Mouse (Mus musculus): ENCODE results near the gene Zmpste24. TPM values are rescaled to one million over a fixed set of nuclear protein-coding genes. Genes with fewer than 3 reads are reported as not detected.
A peak's percentile ranks its signal among the peaks of the same experiment; 100 is the strongest.

The Zmpste24 gene
- polyA plus RNA-seq, 1 experiment, result 10.4 TPM

DNA sequence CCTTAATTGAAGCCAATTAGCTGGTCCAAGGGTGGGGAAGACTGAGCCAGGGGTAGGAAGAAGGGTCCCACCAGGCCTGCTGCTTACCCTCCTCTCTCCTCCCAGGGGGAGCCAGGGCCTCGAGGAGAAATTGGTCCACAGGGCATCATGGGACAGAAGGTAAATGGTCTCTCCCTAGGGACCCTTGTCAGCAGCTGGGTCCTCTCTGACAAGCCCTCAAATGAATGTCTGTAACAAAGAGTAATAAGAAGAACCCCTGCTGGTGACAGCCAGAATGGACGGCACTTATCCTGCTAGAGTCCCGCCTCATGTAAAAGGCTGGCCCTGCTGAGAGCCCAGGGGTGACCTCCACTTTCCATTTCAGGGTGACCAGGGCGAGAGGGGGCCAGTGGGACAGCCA is 46.2 kb downstream of the Zmpste24 start:
- Histone ChIP-seq H3K27ac (ENCODE audit: insufficient read depth, low read depth, low read length) (no peak overlapping the region), H3K4me3 (ENCODE audit: low read depth, low read length) (no peak overlapping the region), H3K27me3 (ENCODE audit: control insufficient read depth, insufficient read depth, low read length) (peaks cover 7% of the 10 kb centered on the region), H3K36me3 (ENCODE audit: control insufficient read depth, insufficient read depth, low read length) (no peaks in the 10 kb centered on the region), H3K4me1 (ENCODE audit: control insufficient read depth, insufficient read depth, insufficient read length, low read length) (no peaks in the 10 kb centered on the region)
- WGBS, result 40% methylated on average over 4 of the region's 4 CpGs
- TF ChIP-seq CTCF (IDR thresholded peaks at IDR 0.05; ENCODE audit: extremely low read depth, insufficient read length, insufficient replicate concordance, low read depth, low read length), result no peak
- TF ChIP-seq POLR2A (IDR thresholded peaks at IDR 0.05; ENCODE audit: low read depth, low read length), result no peak

DNA sequence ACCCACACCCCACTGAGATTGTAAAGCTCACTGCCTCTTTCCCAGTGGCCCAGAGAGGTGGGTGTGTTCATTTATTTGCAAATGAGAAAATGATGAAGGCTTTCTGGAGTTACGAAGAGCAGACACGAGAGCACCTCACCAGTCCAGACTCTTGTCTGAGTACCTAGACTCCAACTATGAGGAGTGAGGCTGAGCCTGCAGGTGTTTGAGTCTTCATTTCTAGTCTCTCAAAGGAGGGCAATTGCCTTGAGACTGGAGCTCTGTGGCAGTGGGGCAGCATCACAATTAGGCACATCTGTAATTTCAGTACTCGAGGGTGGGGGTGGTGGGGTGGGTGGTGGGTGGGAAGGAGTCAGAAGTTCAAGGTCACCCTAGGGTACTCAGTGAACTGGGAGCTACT is 55.1 kb downstream of the Zmpste24 start:
- Histone ChIP-seq H3K27ac (ENCODE audit: insufficient read depth, low read depth, low read length) (no peak overlapping the region), H3K4me1 (ENCODE audit: control insufficient read depth, insufficient read depth, insufficient read length, low read length) (0 out of 2 replicates have a peak, but pooled peaks cover 4% of the 10 kb centered on the region), H3K4me3 (ENCODE audit: low read depth, low read length) (no peak overlapping the region), H3K27me3 (ENCODE audit: control insufficient read depth, insufficient read depth, low read length) (peaks cover 16% of the 10 kb centered on the region), H3K36me3 (ENCODE audit: control insufficient read depth, insufficient read depth, low read length) (no peaks in the 10 kb centered on the region)
- WGBS, result 74% methylated on average over 3 of the region's 3 CpGs
- TF ChIP-seq POLR2A (IDR thresholded peaks at IDR 0.05; ENCODE audit: low read depth, low read length), result no peak
- no peak for TF ChIP-seq CTCF (IDR thresholded peaks at IDR 0.05; ENCODE audit: extremely low read depth, insufficient read length, insufficient replicate concordance, low read depth, low read length)

DNA sequence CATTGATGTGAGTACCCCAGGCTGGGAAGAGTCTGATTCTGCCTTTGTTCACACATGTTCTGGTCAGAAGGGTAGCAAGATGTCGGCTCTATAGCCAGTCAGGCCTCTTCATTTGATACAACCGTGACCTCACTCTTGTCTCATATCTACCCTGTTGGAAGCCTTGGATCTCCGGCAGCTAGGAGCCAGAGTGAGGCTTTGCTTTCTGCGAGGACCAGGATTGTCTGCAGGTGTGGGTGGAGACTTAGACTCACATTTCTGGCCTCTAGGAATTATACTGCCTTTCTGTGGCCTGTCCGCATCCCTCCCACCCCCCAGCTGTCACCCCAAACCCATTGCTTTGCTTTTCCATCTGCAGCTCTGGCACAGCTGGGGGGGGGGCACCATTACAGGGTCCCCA is 55.6 kb downstream of the Zmpste24 start:
- H3K27ac ChIP-seq (ENCODE audit: insufficient read depth, low read depth, low read length), result no peak overlapping the region
- 82% methylated on average over 5 of the region's 5 CpGs for WGBS

DNA sequence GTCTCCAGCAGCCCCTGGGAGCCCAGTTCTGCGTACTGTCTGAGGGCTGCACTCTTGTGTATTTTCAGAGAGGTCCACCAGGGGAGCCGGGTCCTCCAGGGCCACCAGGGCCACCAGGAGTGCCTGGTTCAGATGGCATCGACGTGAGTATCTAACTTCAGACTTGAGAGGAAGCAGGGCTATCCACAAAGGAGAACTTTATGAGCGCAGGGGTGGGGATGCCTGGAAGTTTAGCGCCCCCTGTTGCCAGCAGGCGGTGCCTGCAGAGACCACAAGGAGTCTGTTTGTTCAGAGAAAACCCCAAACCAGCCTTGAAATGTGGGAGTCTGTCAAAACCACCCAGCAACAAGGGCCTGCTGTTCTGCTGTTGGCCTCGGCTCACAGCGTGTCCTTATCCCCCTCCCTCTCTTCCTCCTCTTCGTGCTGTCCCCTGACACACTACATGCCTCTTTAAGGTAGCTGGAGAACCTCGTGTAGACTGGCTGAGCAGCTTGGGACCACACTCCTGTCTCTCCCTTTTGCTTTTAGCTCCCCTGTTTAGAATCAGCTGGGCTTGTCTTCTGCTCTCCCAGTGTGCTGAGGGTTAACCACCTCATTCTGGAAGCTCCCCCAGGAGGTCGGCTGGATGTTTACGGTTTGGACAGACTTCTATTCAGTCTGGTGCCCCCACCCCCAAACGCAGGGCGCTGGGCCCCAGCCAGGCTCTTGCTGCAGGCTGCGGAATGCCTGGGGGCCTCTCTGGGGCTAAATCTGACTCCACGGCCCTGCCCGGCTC is 57.0 kb downstream of the Zmpste24 start:
- WGBS, result 20% methylated on average over 18 of the region's 18 CpGs

More for the DNA sequence above, 55.6 kb downstream of the Zmpste24 start:
- no peak overlapping the region for H3K4me3 ChIP-seq (ENCODE audit: low read depth, low read length)
- no peak for TF ChIP-seq CTCF (IDR thresholded peaks at IDR 0.05; ENCODE audit: extremely low read depth, insufficient read length, insufficient replicate concordance, low read depth, low read length)
- no peak for TF ChIP-seq POLR2A (IDR thresholded peaks at IDR 0.05; ENCODE audit: low read depth, low read length)
- H3K27me3 ChIP-seq (ENCODE audit: control insufficient read depth, insufficient read depth, low read length), result peaks cover 16% of the 10 kb centered on the region
- H3K4me1 ChIP-seq (ENCODE audit: control insufficient read depth, insufficient read depth, insufficient read length, low read length), result 0 out of 2 replicates have a peak, but pooled peaks cover 4% of the 10 kb centered on the region
- H3K36me3 ChIP-seq (ENCODE audit: control insufficient read depth, insufficient read depth, low read length), result no peaks in the 10 kb centered on the region

DNA sequence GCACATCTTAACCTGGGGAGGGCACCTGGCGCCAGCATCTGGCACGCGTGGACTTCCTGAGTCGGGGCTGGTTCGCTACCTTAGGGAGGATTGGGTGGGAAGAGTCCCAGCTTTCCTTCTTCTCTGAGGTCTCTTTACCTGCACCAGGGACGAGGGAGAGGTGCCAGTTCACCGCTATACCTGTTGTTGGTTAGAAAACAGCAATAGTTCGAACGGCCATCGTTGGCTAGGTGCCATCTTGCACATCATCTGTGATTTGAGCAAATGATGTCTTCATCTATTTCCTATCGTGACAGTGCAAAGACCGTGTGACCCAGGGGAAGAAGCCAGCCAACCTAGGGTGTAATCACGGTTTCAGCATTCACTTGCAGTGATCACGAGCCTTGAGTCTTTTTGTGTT is 57.7 kb downstream of the Zmpste24 start:
- TF ChIP-seq CTCF (IDR thresholded peaks at IDR 0.05; ENCODE audit: extremely low read depth, insufficient read length, insufficient replicate concordance, low read depth, low read length) (no peak), POLR2A (IDR thresholded peaks at IDR 0.05; ENCODE audit: low read depth, low read length) (no peak)
- Histone ChIP-seq H3K36me3 (ENCODE audit: control insufficient read depth, insufficient read depth, low read length) (no peaks in the 10 kb centered on the region), H3K4me1 (ENCODE audit: control insufficient read depth, insufficient read depth, insufficient read length, low read length) (0 out of 2 replicates have a peak, but pooled peaks cover 4% of the 10 kb centered on the region), H3K4me3 (ENCODE audit: low read depth, low read length) (peak overlapping the region; percentile 26; the same call in 1 of the 2 replicates), H3K27ac (ENCODE audit: insufficient read depth, low read depth, low read length) (no peak overlapping the region), H3K27me3 (ENCODE audit: control insufficient read depth, insufficient read depth, low read length) (peaks cover 16% of the 10 kb centered on the region)
- 46% methylated on average over 14 of the region's 14 CpGs for WGBS

More for the DNA sequence above, 57.0 kb downstream of the Zmpste24 start:
- no peak overlapping the region for H3K27ac ChIP-seq (ENCODE audit: insufficient read depth, low read depth, low read length)
- TF ChIP-seq POLR2A (IDR thresholded peaks at IDR 0.05; ENCODE audit: low read depth, low read length), result no peak
- peak; percentile 69 for TF ChIP-seq CTCF (IDR thresholded peaks at IDR 0.05; ENCODE audit: extremely low read depth, insufficient read length, insufficient replicate concordance, low read depth, low read length)
- no peak overlapping the region for H3K4me3 ChIP-seq (ENCODE audit: low read depth, low read length)
- H3K27me3 ChIP-seq (ENCODE audit: control insufficient read depth, insufficient read depth, low read length), result peaks cover 16% of the 10 kb centered on the region
- 0 out of 2 replicates have a peak, but pooled peaks cover 4% of the 10 kb centered on the region for H3K4me1 ChIP-seq (ENCODE audit: control insufficient read depth, insufficient read depth, insufficient read length, low read length)
- H3K36me3 ChIP-seq (ENCODE audit: control insufficient read depth, insufficient read depth, low read length), result no peaks in the 10 kb centered on the region

DNA sequence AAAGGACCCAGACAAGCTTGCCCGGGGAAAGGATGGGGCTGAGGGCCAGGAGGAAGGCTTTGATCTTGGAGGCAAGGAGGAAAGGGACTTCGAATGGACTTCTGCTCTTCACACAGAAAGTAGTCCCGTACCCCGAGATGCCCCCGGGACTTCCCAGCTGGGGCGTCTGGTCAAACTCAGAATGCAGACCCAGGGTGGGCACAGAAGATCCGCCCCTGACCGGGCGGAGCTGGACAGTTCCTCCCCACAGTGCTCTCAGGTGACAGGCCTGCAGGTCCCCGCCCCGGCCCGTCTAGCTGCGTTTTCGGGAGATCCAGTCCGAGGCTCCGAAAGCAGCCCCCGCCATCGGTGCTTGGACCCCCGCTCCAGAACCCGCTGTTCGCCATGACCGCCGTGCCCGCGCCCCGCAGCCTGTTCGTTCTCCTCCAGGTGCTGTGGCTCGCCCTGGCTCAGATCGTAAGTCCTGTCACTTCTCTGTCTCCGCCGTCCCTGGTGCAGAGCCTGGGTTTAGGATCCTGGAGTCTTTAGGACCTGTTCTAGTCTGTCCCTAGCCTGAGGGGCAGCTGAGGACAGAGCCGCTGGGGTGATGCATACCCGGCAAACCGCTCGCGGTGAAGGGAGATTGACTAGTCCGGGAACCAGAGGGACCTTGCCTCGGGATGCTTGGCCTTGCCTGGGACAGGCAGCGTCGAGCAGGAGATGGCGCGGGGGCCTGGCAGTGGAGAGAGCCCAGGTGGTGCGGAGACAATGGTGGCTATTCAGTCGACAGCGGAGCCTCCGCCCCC is 58.5 kb downstream of the Zmpste24 start, which contains the start of gene Col9a2:
Gene Col9a2 (plus strand): TSS at position 55 of the 785 bp plus-strand sequence.
- WGBS, result 5% methylated on average over 46 of the region's 46 CpGs
- Histone ChIP-seq H3K27me3 (ENCODE audit: control insufficient read depth, insufficient read depth, low read length) (peaks cover 16% of the 10 kb centered on the region), H3K27ac (ENCODE audit: insufficient read depth, low read depth, low read length) (no peak within 1 kb of the TSS), H3K4me3 (ENCODE audit: low read depth, low read length) (peak within 1 kb of the TSS; percentile 26), H3K4me1 (ENCODE audit: control insufficient read depth, insufficient read depth, insufficient read length, low read length) (0 out of 2 replicates have a peak, but pooled peaks cover 4% of the 10 kb centered on the region), H3K36me3 (ENCODE audit: control insufficient read depth, insufficient read depth, low read length) (no peaks in the 10 kb centered on the region)
- no peak for TF ChIP-seq CTCF (IDR thresholded peaks at IDR 0.05; ENCODE audit: extremely low read depth, insufficient read length, insufficient replicate concordance, low read depth, low read length)
- no peak for TF ChIP-seq POLR2A (IDR thresholded peaks at IDR 0.05; ENCODE audit: low read depth, low read length)

DNA sequence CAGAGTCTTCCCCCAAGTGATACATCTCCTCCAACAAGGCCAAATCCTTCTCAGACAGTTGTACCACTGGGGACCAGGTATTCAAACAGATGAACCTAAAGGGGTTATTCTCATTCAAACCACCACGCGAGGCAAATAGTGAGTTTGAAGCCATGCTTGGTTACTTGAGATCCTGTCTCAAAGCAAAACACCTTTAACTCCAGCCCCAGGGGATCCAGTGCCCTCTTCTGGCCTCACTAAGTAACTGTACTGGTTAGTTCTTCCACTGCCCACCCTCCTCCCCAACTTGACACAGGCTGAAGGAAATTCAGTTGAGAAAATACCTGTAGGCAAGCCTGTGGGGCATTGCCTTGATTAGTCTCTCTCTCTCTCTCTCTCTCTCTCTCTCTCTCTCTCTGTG is 65.0 kb downstream of the Zmpste24 start:
- 70% methylated on average over 2 of the region's 2 CpGs for WGBS
- no peaks in the 10 kb centered on the region for H3K36me3 ChIP-seq (ENCODE audit: control insufficient read depth, insufficient read depth, low read length)

More for the DNA sequence above, 65.0 kb downstream of the Zmpste24 start:
- Histone ChIP-seq H3K4me3 (ENCODE audit: low read depth, low read length) (no peak overlapping the region), H3K27me3 (ENCODE audit: control insufficient read depth, insufficient read depth, low read length) (no peaks in the 10 kb centered on the region), H3K27ac (ENCODE audit: insufficient read depth, low read depth, low read length) (no peak overlapping the region), H3K4me1 (ENCODE audit: control insufficient read depth, insufficient read depth, insufficient read length, low read length) (no peaks in the 10 kb centered on the region)
- no peak for TF ChIP-seq CTCF (IDR thresholded peaks at IDR 0.05; ENCODE audit: extremely low read depth, insufficient read length, insufficient replicate concordance, low read depth, low read length)
- no peak for TF ChIP-seq POLR2A (IDR thresholded peaks at IDR 0.05; ENCODE audit: low read depth, low read length)

Data from small intestine, adult 2 months (tissue).